Mouse (Mus musculus) heart, embryonic 11.5 days (tissue): Measurements from ENCODE around the gene Mical2. TPM values are rescaled to one million over a fixed set of nuclear protein-coding genes. Genes with fewer than 3 reads are reported as not detected.
A peak's percentile ranks its signal among the peaks of the same experiment; 100 is the strongest.

ENCODE experiments used
- ATAC-seq: fragments of 200-750 bp; cut with Nextera tagmentation; replicated peaks from 2 replicates; pipeline ENCODE4 v1.8.0; 2017; ENCODE audit warnings: moderate library complexity; ENCODE audit not compliant: insufficient number of reproducible peaks, low FRiP score, low TSS enrichment
- H3K27ac ChIP-seq: fragments of 300-500 bp; sonication (generic); 2 replicates; pipeline ENCODE4 v1.5.1; 2014; ENCODE audit warnings: mild to moderate bottlenecking, low read depth, low read length
- H3K27me3 ChIP-seq: fragments of 300-500 bp; sonication (generic); 2 replicates; pipeline ENCODE4 v1.6.1; 2014; ENCODE audit warnings: mild to moderate bottlenecking, low read length, mixed read lengths; ENCODE audit not compliant: control insufficient read depth, insufficient read depth
- H3K36me3 ChIP-seq: fragments of 300-500 bp; sonication (generic); 2 replicates; pipeline ENCODE4 v1.6.1; 2014; ENCODE audit warnings: mild to moderate bottlenecking, low read length, moderate library complexity, mixed read lengths; ENCODE audit not compliant: control insufficient read depth, insufficient read depth
- H3K4me1 ChIP-seq: fragments of 300-500 bp; sonication (generic); 2 replicates; pipeline ENCODE4 v1.6.1; 2014; ENCODE audit warnings: low read length; ENCODE audit not compliant: control insufficient read depth, insufficient read depth
- H3K4me2 ChIP-seq: fragments of 300-500 bp; sonication (generic); 2 replicates; pipeline ENCODE4 v1.6.1; 2014; ENCODE audit warnings: mild to moderate bottlenecking, moderate library complexity
- H3K4me3 ChIP-seq: fragments of 300-500 bp; sonication (generic); 2 replicates; pipeline ENCODE4 v1.5.1; 2014; ENCODE audit warnings: low read depth, low read length
- H3K9ac ChIP-seq: fragments of 300-500 bp; sonication (generic); 2 replicates; pipeline ENCODE4 v1.6.1; 2014; ENCODE audit warnings: mild to moderate bottlenecking, low read depth, low read length, moderate library complexity
- H3K9me3 ChIP-seq: fragments of 300-500 bp; sonication (generic); replicated peaks from 2 replicates; pipeline ENCODE4 v1.6.1; 2016; ENCODE audit warnings: low read length; ENCODE audit not compliant: control insufficient read depth
- WGBS: fragments of 180-500 bp; shearing (Covaris S2); extraction: QIAGEN DNeasy Blood & Tissue Kit; methylation state at CpG from one replicate; pipeline ENCODE4 v1.1.7; 2014; ENCODE audit not compliant: insufficient replicate concordance; 5-methylcytosine and 5-hydroxymethylcytosine counted together
- polyA plus RNA-seq: library from polyadenylated mRNA; unstranded; fragments of >200 nt; fragmentation: Nextera tagmentation; extraction: Ambion mirVana; gene quantifications from 2 replicates; pipeline ENCODE4 v1.2.1, GENCODE M21; 2014

Gene Mical2
- polyA plus RNA-seq, 1 experiment from 2014 or later = 117 TPM

- no peaks in the 10 kb centered on the region for H3K36me3 ChIP-seq
- H3K4me1 ChIP-seq = peaks cover 19% of the 10 kb centered on the region; the same call in 1 of the 2 replicates
- no peak overlapping the region for H3K9ac ChIP-seq
- H3K4me3 ChIP-seq = no peak overlapping the region
- no peak overlapping the region for H3K4me2 ChIP-seq
- H3K27me3 ChIP-seq = no peaks in the 10 kb centered on the region
- no peaks in the 10 kb centered on the region for H3K9me3 ChIP-seq
- no peak overlapping the region for H3K27ac ChIP-seq
- 41% methylated on average over 8 of the region's 8 CpGs for WGBS
- no peak for ATAC-seq
These were observed 151.7 kb downstream of the Mical2 start for GRCm38 (mm10) chr7:112377314-112377713.

- H3K36me3 ChIP-seq = no peaks in the 10 kb centered on the region
- no peak overlapping the region for H3K4me3 ChIP-seq
- WGBS = 77% methylated on average over 5 of the region's 5 CpGs
- H3K27ac ChIP-seq = no peak overlapping the region; the same call in 1 of the 2 replicates
- peaks cover 19% of the 10 kb centered on the region; the same call in 1 of the 2 replicates for H3K4me1 ChIP-seq
- no peak overlapping the region for H3K9ac ChIP-seq
- no peak overlapping the region for H3K4me2 ChIP-seq
- no peak for ATAC-seq
- H3K27me3 ChIP-seq = no peaks in the 10 kb centered on the region
- no peaks in the 10 kb centered on the region for H3K9me3 ChIP-seq
These were observed 152.4 kb downstream of the Mical2 start for GRCm38 (mm10) chr7:112378056-112378455.

- Histone ChIP-seq H3K4me3 (no peak overlapping the region), H3K27me3 (no peaks in the 10 kb centered on the region), H3K27ac (no peak overlapping the region; the same call in 1 of the 2 replicates), H3K9me3 (no peaks in the 10 kb centered on the region), H3K4me1 (peaks cover 19% of the 10 kb centered on the region; the same call in 1 of the 2 replicates), H3K36me3 (no peaks in the 10 kb centered on the region), H3K9ac (0 out of 2 replicates have a peak overlapping the region, but pooled peaks have one; percentile 22), H3K4me2 (no peak overlapping the region)
- WGBS = 70% methylated on average over 5 of the region's 5 CpGs
- no peak for ATAC-seq
These were observed 152.8 kb downstream of the Mical2 start for GRCm38 (mm10) chr7:112378476-112378875.

DNA sequence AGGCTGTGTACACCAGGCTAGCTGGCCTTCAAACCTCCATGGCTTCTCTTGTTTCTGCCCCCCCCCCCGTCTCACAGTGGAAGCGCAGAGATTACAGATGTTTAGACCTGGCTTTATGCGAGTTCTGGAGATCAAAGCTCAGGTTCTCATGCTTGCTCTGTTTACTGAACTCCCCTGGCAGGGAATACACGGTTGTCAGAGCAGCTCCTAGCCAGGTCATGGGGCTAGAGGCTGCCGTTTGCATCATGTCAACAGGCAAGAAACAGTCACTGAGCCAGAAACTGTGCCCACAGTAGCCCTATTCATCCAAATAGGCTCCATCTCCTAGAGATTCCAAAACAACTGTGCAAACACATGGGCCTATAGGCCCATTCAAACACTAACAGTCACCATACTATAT lies 160.9 kb downstream of the Mical2 start:
- 63% methylated on average over 5 of the region's 5 CpGs for WGBS
- no peak for ATAC-seq
- Histone ChIP-seq H3K4me2 (no peak overlapping the region), H3K27ac (no peak overlapping the region), H3K9me3 (no peaks in the 10 kb centered on the region), H3K27me3 (no peaks in the 10 kb centered on the region), H3K4me3 (no peak overlapping the region), H3K36me3 (no peaks in the 10 kb centered on the region), H3K4me1 (peaks cover 19% of the 10 kb centered on the region; the same call in 1 of the 2 replicates), H3K9ac (no peak overlapping the region)

- WGBS = 72% methylated on average over 5 of the region's 5 CpGs
- H3K27ac ChIP-seq = no peak overlapping the region
- no peak overlapping the region for H3K4me3 ChIP-seq
- H3K36me3 ChIP-seq = no peaks in the 10 kb centered on the region
- ATAC-seq = no peak
- H3K9ac ChIP-seq = no peak overlapping the region
- no peaks in the 10 kb centered on the region for H3K9me3 ChIP-seq
- H3K4me2 ChIP-seq = no peak overlapping the region
- peaks cover 19% of the 10 kb centered on the region; the same call in 1 of the 2 replicates for H3K4me1 ChIP-seq
- no peaks in the 10 kb centered on the region for H3K27me3 ChIP-seq
These were observed 162.2 kb downstream of the Mical2 start for GRCm38 (mm10) chr7:112387876-112388275.

- no peaks in the 10 kb centered on the region for H3K36me3 ChIP-seq
- no peaks in the 10 kb centered on the region for H3K9me3 ChIP-seq
- no peaks in the 10 kb centered on the region for H3K27me3 ChIP-seq
- ATAC-seq = no peak
- no peak overlapping the region for H3K4me3 ChIP-seq
- peaks cover 19% of the 10 kb centered on the region; the same call in 1 of the 2 replicates for H3K4me1 ChIP-seq
- WGBS = 69% methylated on average over 5 of the region's 5 CpGs
- no peak overlapping the region for H3K4me2 ChIP-seq
- no peak overlapping the region for H3K9ac ChIP-seq
- H3K27ac ChIP-seq = no peak overlapping the region
These were observed 162.8 kb downstream of the Mical2 start for GRCm38 (mm10) chr7:112388363-112388875.

GRCm38 (mm10) chr7:112389611-112390251 lies 164.1 kb downstream of the Mical2 start:
- Histone ChIP-seq H3K9me3 (no peaks in the 10 kb centered on the region), H3K4me3 (no peak overlapping the region), H3K36me3 (no peaks in the 10 kb centered on the region), H3K4me1 (peaks cover 19% of the 10 kb centered on the region; the same call in 1 of the 2 replicates), H3K27ac (no peak overlapping the region), H3K27me3 (no peaks in the 10 kb centered on the region), H3K4me2 (no peak overlapping the region), H3K9ac (no peak overlapping the region)
- ATAC-seq = no peak
- WGBS = 62% methylated on average over 6 of the region's 6 CpGs

DNA sequence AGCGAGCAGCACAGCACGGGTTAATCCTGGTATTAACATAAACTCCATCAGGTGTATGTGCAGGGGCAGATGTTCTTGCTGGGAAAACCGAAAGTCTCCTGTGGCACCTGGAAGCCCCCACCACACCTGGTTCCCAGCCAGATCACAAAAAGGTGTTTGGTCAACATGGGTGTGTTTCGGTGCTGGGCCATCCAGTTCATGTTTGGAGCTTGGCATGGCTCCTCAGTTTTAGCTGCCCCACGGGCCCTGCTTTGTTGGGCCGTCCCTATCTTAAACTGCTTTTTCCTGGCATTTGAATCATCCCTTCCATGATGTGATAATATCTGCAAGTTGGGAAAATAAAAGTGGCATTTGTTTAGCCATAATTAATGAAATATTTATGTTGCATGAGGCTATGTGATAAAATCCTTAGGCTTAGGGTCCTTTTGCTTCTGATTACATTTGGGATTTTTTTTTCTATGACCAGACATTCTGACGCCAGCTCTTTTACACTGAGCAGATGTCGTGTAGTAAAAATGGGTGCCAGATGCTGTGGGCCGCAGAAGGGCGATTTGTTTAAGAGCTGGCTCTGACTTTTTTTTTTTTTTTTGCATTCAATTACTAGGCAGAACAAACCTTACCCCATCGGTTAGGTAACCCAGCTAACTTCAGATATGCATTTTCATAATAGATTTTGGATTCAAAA lies 164.7 kb downstream of the Mical2 start:
- Histone ChIP-seq H3K36me3 (no peaks in the 10 kb centered on the region), H3K4me2 (no peak overlapping the region)
- no peak for ATAC-seq

More for the DNA sequence above, 164.7 kb downstream of the Mical2 start:
- Histone ChIP-seq H3K27me3 (no peaks in the 10 kb centered on the region), H3K4me1 (peaks cover 19% of the 10 kb centered on the region; the same call in 1 of the 2 replicates), H3K27ac (peak overlapping the region; percentile 7; the same call in 1 of the 2 replicates), H3K9me3 (no peaks in the 10 kb centered on the region), H3K9ac (no peak overlapping the region), H3K4me3 (no peak overlapping the region)
- 44% methylated on average over 11 of the region's 11 CpGs for WGBS
